Mouse (Mus musculus): ENCODE results near the gene Cldn14.

DNA sequence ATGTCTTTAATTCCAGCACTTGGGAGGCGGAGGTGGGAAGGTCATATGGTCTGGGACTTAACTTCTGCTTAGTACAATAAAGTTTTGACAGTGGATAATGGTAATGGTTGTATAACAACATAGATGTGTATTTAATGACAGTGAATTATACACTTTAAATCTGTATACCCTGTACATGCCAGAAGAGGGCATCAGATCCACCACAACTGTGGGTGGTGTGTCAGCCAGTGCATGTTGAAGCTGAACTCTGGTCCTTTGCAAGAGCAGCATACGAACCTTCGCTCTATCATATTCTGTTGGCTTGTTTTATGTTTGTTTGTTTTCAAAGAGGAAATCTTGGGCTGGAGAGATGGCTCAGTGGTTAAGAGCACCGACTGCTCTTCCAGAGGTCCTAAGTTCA, 61.2 kb downstream of the Cldn14 start:
- TF ChIP-seq CTCF (IDR thresholded peaks at IDR 0.05; ENCODE audit: low read depth) = no peak
- TF ChIP-seq EP300 (IDR thresholded peaks at IDR 0.05; ENCODE audit: low read depth) = no peak

Data from liver, embryonic 14.5 days (tissue).